Mouse (Mus musculus) heart, postnatal 25 days (tissue): ENCODE data around the gene Gm20671. TPM values are rescaled to one million over a fixed set of nuclear protein-coding genes. Genes with fewer than 3 reads are reported as not detected.
"Not testable (repeated sequence)": the region's sequence is repeated elsewhere in the genome, so short reads cannot be mapped to it uniquely, and the experiment has no call there.

Source experiments
- DNase-seq: peaks from one replicate; pipeline ENCODE4 v3.0.0; 2022; ENCODE audit warnings: low spot score
- intact Hi-C: fragments of 180-260 bp; cut with DNase I; formaldehyde crosslinking; loops from one replicate; pipeline ENCODE4 v1.15.1; 2025
- total RNA-seq, 2 experiments: library from RNA; stranded (reverse); gene quantifications; 2 replicates each; pipeline ENCODE4 v1.2.3; 2021

Gm20671 gene
- total RNA-seq, 2 experiments from 2014 or later: not detected

- DNase-seq, intact Hi-C loops: not testable (repeated sequence)
Measured at GRCm38 (mm10) chr5:32741377-32741776, 85.5 kb downstream of the Gm20671 start.

DNA sequence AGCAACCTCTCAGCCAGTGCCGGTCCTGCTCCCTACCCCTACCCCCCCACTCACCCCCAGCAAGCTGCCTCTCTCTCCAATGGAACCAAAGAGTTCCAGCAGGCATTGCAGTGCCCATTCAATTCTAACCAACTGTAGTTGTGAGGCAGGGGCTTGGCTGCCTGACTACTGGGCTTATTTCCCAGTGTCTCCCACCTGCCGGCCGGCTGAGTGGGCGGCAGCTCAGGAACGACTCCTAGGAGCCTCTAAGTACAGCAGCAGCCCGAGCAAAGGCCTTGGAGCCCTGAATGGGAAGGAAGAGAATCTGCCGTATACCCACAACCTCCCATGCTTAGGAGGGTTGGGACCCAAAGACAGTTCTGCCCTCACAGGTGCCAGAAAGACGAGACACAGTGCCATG lies 86.1 kb downstream of the Gm20671 start:
- intact Hi-C loops, DNase-seq: not testable (repeated sequence)

GRCm38 (mm10) chr5:32740138-32740537 lies 86.8 kb downstream of the Gm20671 start:
- intact Hi-C loops: no loop called here

GRCm38 (mm10) chr5:32736770-32737169 lies 90.1 kb downstream of the Gm20671 start:
- intact Hi-C loops, DNase-seq: not testable (repeated sequence)

More at GRCm38 (mm10) chr5:32740138-32740537, 86.8 kb downstream of the Gm20671 start:
- DNase-seq: no peak

GRCm38 (mm10) chr5:32735779-32736178 lies 91.1 kb downstream of the Gm20671 start:
- intact Hi-C loops: no loop called here

DNA sequence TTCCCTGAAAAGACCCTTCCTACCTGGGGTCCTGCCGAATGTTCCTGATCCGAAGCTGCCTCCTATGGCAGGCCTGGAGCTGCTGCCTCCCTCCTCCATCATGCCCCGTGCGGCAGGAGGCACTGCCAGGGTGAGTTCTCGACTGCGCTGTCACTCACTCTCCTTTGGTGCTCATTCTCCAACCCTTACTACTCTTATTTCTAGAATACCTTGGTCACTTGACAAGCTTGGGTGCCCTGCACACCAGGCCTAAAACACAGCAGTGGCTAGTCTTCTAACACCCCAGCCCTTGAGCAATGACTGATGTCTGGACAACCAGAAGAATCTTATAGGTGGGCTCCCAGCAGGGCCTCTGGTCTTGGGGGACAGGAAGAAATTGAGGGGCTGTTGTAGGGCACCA lies 93.0 kb downstream of the Gm20671 start:
- DNase-seq, intact Hi-C loops: not testable (repeated sequence)

More at GRCm38 (mm10) chr5:32735779-32736178, 91.1 kb downstream of the Gm20671 start:
- no peak for DNase-seq

GRCm38 (mm10) chr5:32728851-32729250 lies 98.1 kb downstream of the Gm20671 start:
- intact Hi-C loops: no loop called here
- DNase-seq: no peak

DNA sequence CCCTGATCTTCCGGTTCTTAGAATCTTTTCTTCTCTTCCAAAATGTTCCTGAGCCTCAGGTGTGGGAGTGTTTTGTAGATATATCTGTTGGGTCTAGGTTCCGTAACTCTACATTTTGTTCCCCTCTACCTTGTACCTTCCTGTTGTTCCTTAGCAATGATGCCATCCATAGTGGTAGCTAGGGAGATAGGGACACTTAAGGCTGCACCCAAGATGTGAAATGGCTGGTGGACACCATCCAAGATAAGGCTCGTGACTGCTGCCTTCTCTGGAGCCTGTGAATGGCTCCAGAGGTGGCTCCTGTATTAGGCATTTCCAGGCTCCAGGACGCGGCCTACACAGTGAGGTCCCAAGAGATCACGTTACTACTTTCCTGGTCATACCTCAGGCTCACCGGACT lies 98.6 kb downstream of the Gm20671 start:
- DNase-seq: no peak
- intact Hi-C loops: no loop called here

DNA sequence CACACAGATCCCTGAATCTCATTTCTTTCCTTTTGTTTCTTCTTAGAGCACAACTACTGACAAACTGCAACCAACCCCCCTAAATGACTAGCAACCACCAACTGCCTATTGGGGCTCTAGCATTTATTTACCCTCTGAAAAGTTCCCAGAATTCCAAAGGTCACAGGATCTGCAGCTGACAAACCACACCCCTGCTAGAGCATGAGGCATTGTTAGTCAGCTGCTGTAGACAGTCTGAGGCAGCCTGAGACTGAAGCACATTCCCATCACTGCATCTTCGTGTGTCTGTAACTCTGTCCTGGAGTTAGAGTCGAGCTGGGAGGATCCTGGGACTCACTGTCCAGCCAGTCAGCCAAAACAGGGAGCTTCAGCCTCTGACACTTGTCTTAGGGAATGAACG lies 101.5 kb downstream of the Gm20671 start:
- DNase-seq, intact Hi-C loops: not testable (repeated sequence)

DNA sequence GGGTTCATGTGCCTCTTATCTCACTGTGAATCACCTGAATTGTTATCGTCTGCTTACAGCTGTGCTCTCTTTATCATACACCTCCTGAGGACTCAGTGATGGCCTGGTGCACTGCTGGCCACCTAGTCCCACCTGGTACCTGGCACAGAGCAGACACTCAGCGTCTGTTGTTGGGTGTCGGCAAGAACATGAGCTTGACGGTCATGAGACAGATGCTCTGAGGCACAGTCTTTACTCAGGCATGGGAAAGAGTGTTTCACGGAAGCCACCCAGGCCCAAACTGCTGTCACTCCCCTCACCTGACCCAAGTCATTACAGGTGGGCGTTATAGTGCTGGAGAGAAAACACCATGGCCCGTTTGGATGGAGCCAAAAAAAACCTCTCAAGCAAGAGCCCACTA lies 102.9 kb downstream of the Gm20671 start:
- intact Hi-C loops: no loop called here

GRCm38 (mm10) chr5:32722711-32723110 lies 104.2 kb downstream of the Gm20671 start:
- intact Hi-C loops, DNase-seq: not testable (repeated sequence)

More for the DNA sequence above, 102.9 kb downstream of the Gm20671 start:
- no peak for DNase-seq

- intact Hi-C loops: no loop called here
- no peak for DNase-seq
Measured at GRCm38 (mm10) chr5:32722263-32722662, 104.6 kb downstream of the Gm20671 start.

- DNase-seq: no peak
- intact Hi-C loops: no loop called here
Measured at GRCm38 (mm10) chr5:32721316-32721715, 105.6 kb downstream of the Gm20671 start.

- intact Hi-C loops: no loop called here
- no peak for DNase-seq
Measured at GRCm38 (mm10) chr5:32720416-32720815, 106.5 kb downstream of the Gm20671 start.

- intact Hi-C loops: loop anchor here (10.0 kb wide), 1 partner anchor 136 kb away; the partner anchor contains the start of gene Prr14l
- DNase-seq: no peak
Measured at GRCm38 (mm10) chr5:32718916-32719315, 108.0 kb downstream of the Gm20671 start.

DNA sequence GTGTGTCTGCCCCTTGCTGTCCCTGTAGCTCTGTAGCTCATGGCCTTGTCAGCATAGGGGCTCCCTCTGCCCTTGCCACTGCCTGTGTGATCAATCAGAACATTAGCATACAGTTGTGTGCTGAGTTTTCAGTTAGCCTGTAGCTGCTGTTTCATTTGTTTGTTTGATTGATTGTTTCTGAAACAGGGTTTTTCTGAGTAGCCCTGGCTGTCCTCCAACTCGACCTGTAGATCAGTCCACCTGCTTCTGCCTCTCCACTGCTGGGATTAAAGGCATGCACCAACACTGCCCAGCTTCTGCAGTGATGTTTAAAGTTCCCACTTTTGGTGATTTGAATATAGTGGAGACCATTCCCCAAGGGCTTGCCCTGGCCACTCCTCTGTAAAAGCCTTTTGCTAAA lies 109.2 kb downstream of the Gm20671 start:
- DNase-seq: no peak
- intact Hi-C loops: loop anchor here (10.0 kb wide), 1 partner anchor 137 kb away; the partner anchor contains the start of gene Prr14l

- peak; percentile 85 for DNase-seq
- intact Hi-C loops: loop anchor here (5.0 to 10.0 kb wide), 3 partner anchors 127 to 318 kb away; partner anchors contain the start of gene Prr14l
Measured at GRCm38 (mm10) chr5:32713703-32714467, 113.0 kb downstream of the Gm20671 start.

DNA sequence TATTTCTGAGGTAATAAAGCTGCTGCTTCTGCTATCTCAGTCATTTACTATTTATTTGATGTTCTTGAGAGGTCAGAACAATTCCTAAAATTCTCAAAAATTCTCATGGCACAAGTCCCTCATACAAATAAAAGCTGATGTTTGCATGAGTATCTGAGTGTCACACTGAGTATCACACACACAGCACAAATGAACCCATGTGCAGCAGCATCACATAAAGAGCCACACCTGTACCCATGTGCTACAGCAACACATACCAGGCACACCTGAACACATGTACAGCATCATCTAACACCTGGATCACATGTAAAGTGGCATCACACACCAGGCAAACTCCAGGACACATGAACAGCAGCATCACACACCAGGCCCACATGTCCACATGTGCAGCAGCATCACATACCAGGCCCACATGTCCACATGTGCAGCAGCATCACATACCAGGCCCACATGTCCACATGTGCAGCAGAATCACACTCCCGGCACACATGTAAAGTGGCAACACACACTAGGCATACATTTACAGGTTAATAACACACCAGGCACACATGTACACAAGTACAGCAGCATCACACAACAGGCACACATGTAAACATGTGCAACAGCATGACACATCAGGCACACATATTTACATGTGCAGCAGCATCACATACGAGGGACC lies 113.7 kb downstream of the Gm20671 start:
- intact Hi-C loops: loop anchor here (5.0 to 10.0 kb wide), 3 partner anchors 126 to 319 kb away; partner anchors contain the start of gene Prr14l
- DNase-seq: no peak

GRCm38 (mm10) chr5:32712221-32713041 lies 114.5 kb downstream of the Gm20671 start:
- intact Hi-C loops: loop anchor here (5.0 to 10.0 kb wide), 3 partner anchors 125 to 320 kb away; partner anchors contain the start of gene Prr14l
- DNase-seq: no peak

DNA sequence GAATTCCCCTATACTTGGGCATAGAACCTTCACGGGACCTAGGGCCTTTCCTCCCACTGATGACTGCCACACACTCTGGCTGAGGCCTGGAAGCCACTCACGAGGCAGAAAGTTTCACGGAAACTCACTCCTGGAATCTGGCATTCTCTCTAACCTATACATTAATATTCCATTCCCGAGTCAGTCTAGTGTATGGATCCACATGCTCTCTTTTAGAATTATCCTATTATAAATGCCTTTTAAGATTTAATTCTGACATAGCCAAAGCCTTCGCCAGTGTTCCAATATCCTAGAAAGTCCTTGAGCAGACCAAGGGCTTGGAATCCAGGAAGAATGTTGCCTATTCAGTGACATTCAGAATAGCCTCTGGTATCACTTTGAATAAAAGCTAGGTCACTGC lies 115.4 kb downstream of the Gm20671 start:
- no peak for DNase-seq
- intact Hi-C loops: loop anchor here (5.0 to 10.0 kb wide), 3 partner anchors 124 to 321 kb away; partner anchors contain the start of gene Prr14l
